Mouse (Mus musculus) splenic B cell, adult 2 months (primary cell): ENCODE data around the gene Mttp.
A peak's percentile ranks its signal among the peaks of the same experiment; 100 is the strongest.

Experiments used
- DNase-seq: peaks from one replicate; pipeline ENCODE4 v3.0.0-alpha.2; 2011; ENCODE audit warnings: low read depth, low spot score
- H3K27me3 ChIP-seq: 2 replicates; pipeline ENCODE4 v1.6.1; 2012; ENCODE audit warnings: mild to moderate bottlenecking, low read length, moderate library complexity, mixed read lengths; ENCODE audit not compliant: control insufficient read depth, poor library complexity, insufficient read depth, severe bottlenecking
- H3K36me3 ChIP-seq: 2 replicates; pipeline ENCODE4 v1.6.1; 2012; ENCODE audit warnings: mild to moderate bottlenecking, low read length, moderate library complexity, mixed read lengths; ENCODE audit not compliant: control insufficient read depth, poor library complexity, insufficient read depth, severe bottlenecking

Gene Mttp

GRCm38 (mm10) chr3:138119444-138120105 is 25.2 kb downstream of the Mttp start:
- no peaks in the 10 kb centered on the region for H3K36me3 ChIP-seq
- H3K27me3 ChIP-seq: no peaks in the 10 kb centered on the region
- no peak for DNase-seq

DNA sequence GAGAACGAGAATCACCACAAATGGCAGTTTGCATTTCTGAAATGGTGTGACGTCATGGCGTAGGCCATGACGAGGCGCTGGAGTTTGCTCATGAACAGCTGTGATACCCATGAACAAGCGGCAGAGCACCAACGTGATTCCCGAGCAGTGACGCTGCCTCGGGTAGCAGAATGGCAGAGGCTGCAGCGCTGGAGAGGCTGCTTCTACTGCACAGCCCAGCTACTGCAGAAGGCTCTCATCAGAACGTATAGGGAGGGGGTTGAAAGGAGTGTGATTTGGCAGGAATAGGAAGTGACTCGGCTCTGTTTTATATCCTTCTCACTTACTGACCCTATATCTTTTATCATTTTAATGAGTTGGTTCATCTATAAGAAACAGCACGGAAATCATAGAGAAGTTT is 25.9 kb downstream of the Mttp start:
- H3K27me3 ChIP-seq: no peaks in the 10 kb centered on the region
- peak; percentile 24 for DNase-seq
- H3K36me3 ChIP-seq: no peaks in the 10 kb centered on the region

- no peaks in the 10 kb centered on the region for H3K27me3 ChIP-seq
- DNase-seq: no peak
These were observed 26.4 kb downstream of the Mttp start for GRCm38 (mm10) chr3:138118392-138118791.

GRCm38 (mm10) chr3:138116871-138117270 is 27.9 kb downstream of the Mttp start:
- Histone ChIP-seq H3K36me3 (no peaks in the 10 kb centered on the region), H3K27me3 (no peaks in the 10 kb centered on the region)
- DNase-seq: no peak

More at GRCm38 (mm10) chr3:138118392-138118791, 26.4 kb downstream of the Mttp start:
- H3K36me3 ChIP-seq: no peaks in the 10 kb centered on the region

DNA sequence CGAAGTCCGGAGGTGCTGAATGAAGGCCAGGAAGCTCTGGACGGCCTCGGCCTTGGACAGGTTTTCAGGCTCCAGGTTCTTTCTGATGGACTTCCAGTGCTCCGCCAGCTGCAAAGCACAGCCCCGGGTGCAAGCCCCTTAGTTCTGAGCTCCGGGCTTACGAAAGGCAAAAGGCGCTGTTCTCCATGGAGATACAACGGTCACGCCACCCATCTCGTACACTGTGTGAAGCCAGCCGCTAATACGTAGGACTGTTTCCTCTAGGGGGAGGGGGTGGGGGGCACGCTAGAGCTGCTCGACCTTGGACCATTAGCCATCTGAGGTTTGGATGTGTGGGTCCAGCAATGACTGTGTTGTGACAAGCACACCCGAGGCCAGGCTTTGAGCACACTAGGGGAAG is 30.7 kb downstream of the Mttp start:
- Histone ChIP-seq H3K36me3 (no peaks in the 10 kb centered on the region), H3K27me3 (no peaks in the 10 kb centered on the region)
- no peak for DNase-seq

GRCm38 (mm10) chr3:138110910-138111782 is 33.6 kb downstream of the Mttp start:
- H3K36me3 ChIP-seq: no peaks in the 10 kb centered on the region
- H3K27me3 ChIP-seq: no peaks in the 10 kb centered on the region
- no peak for DNase-seq

GRCm38 (mm10) chr3:138106887-138107286 is 37.9 kb downstream of the Mttp start:
- DNase-seq: no peak
- H3K27me3 ChIP-seq: no peaks in the 10 kb centered on the region
- no peaks in the 10 kb centered on the region for H3K36me3 ChIP-seq

- Histone ChIP-seq H3K27me3 (no peaks in the 10 kb centered on the region), H3K36me3 (no peaks in the 10 kb centered on the region)
- DNase-seq: no peak
These were observed 39.7 kb downstream of the Mttp start for GRCm38 (mm10) chr3:138105056-138105455.

DNA sequence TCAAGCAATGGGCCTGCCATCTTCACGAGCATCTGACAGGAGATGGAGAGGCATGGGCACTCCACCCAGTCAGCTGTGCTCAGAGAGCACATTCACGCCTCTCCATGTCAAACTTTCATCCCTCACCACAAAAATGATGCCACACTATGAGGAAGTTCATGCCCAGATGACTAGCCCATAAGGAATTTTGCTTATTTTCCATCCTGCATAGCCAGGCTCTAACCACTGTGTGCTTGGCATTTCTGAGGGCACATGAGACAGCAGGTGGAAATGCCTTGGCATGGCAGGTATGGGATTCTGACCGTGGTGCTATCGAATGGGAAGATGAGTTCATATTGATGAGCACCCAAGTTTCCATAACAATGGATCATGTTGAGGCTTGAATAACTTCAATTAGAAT is 41.1 kb downstream of the Mttp start:
- Histone ChIP-seq H3K27me3 (no peaks in the 10 kb centered on the region), H3K36me3 (no peaks in the 10 kb centered on the region)
- DNase-seq: no peak

- no peak for DNase-seq
- no peaks in the 10 kb centered on the region for H3K27me3 ChIP-seq
These were observed 42.8 kb downstream of the Mttp start for GRCm38 (mm10) chr3:138101936-138102335.

DNA sequence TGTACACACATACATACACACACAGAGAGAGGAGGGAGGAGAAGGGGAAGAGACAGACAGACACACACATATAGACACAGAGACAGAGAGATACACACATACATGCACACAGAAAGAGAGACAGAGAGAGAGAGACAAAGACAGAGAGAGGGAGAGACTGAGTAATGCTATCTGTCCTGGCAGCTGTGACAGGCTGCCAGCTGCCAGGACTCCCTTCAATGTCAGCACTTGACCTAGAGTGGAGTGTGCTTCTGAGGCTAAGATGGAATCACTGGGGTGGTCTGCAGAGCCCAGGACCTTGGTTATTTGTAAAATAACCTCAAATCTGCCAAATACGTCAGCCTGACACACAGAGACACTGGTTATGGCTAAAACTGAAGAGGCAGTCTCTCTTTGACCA is 47.0 kb downstream of the Mttp start:
- Histone ChIP-seq H3K36me3 (no peaks in the 10 kb centered on the region), H3K27me3 (no peaks in the 10 kb centered on the region)
- DNase-seq: no peak

More at GRCm38 (mm10) chr3:138101936-138102335, 42.8 kb downstream of the Mttp start:
- H3K36me3 ChIP-seq: no peaks in the 10 kb centered on the region

DNA sequence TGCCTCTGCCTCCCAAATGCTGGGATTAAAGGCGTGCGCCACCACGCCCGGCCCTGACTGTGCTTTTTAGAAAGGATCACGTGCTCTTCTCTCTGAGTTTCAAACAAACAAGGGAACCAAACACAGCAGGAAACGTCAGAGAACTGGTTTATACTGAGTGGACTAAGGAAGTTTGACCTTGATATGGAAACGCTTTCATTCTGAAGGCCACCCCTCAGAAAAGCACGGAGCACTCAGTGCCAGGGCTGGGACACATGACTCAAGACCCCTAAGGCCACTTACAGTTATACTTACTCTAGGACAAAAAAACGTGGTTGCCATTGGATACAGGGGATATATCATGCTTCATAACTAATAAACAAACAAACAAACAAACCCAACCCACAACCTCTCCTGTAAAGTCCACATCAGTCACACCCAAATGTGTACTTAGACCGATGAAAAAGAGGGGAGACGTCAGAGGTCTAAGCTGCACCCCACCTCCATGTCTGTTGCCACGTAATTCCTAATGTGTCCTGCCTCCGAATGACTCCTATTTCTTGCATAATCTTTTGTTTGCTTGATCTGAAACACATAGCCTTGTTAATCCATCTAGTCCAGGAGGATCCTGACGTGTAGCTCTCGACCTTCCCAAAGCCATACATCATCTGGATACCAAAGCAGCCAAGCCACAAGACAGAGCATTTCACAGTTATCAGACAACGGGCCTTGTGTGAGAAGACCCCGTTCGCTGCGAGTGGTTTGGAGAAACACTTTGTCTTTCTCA is 48.3 kb downstream of the Mttp start:
- H3K36me3 ChIP-seq: no peaks in the 10 kb centered on the region
- H3K27me3 ChIP-seq: no peaks in the 10 kb centered on the region
- no peak for DNase-seq

DNA sequence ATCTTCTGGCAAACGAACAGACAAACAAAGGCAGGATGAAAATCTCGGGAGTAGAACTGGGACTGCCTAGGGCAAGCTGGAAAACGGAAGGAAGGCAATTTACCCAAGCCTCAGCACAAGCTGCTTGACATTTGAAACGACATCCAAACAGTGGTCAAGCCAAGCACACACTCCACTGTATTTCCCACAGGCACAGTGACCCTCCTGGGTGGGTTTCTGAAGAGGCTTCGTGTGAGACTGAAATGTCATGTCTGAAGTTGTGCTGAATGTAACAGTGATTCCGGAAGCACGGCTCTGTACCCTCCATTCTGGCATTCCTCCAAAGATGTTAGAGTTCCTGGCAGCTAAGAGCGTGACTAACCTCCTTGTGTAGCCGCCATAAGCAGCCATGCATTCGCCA is 49.0 kb downstream of the Mttp start:
- no peak for DNase-seq

DNA sequence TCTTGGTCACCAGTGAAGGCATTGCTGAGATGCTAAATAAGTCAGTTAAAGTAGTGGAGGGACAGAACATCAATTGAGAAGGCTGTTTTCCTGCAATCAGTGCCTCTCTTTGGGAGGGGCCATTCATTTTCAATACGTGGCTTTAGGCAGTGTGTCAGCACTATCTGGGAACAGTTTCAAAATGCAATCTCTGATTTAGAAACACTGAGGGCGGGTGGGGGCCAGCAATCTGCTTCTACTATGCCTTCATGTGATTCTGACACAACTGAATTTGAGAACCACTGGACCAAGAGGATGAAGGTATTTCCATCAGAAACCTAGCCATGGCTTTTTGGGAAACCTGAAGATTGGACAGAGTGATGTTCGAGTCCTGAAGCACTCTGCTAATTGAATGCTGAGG is 49.5 kb downstream of the Mttp start:
- DNase-seq: no peak
- Histone ChIP-seq H3K27me3 (no peaks in the 10 kb centered on the region), H3K36me3 (no peaks in the 10 kb centered on the region)

More for the DNA sequence above, 49.0 kb downstream of the Mttp start:
- H3K36me3 ChIP-seq: no peaks in the 10 kb centered on the region
- H3K27me3 ChIP-seq: no peaks in the 10 kb centered on the region

DNA sequence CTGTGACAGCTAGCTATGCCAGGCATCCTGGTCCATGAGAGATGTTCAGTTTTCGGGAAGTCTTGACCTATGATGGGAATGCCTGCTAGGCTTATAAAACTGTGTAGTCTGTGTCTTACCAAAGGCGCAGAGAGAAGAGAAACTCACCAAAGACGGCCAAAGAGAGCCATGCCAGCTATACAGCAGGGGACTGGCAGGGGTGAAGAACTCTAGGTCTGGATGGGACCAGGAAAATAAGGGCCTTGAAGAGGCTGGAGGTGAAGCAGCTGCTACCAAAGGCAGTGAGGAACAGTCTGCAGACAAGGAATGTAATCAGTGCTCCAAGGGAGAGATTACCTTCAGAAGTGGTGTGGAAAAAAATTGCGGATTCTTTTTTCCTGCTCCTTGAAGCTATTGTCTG is 60.9 kb downstream of the Mttp start:
- no peaks in the 10 kb centered on the region for H3K36me3 ChIP-seq
- no peak for DNase-seq
- H3K27me3 ChIP-seq: no peaks in the 10 kb centered on the region
